Mouse (Mus musculus): ENCODE results near the gene Rnf187. TPM values are rescaled to one million over a fixed set of nuclear protein-coding genes. Genes with fewer than 3 reads are reported as not detected.
"Not testable (repeated sequence)": the region's sequence is repeated elsewhere in the genome, so short reads cannot be mapped to it uniquely, and the experiment has no call there.

The Rnf187 gene
- total RNA-seq, 2 experiments from 2014 or later, result 445 to 469 TPM

DNA sequence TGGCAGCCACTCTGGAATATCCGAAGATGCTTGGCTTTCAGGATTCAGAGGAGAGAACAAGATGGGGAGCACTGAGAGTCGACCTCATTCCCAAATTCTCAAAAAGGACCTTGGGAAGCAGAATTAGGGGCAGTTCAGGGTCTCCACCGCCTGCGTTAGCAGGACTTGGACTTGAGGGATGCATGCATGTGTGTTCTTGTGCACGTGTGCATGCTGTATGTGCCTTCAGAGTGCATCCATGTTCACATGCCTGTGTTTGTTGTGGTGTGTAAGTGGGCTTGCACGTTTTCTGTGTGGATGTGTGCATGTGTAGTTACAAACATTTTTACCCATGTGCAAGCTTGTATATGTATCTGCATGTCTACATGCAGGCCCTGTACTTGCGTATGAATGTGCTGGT lies 25.5 kb upstream of the Rnf187 start:
- intact Hi-C loops (cut with DNase I), result no loop called here

DNA sequence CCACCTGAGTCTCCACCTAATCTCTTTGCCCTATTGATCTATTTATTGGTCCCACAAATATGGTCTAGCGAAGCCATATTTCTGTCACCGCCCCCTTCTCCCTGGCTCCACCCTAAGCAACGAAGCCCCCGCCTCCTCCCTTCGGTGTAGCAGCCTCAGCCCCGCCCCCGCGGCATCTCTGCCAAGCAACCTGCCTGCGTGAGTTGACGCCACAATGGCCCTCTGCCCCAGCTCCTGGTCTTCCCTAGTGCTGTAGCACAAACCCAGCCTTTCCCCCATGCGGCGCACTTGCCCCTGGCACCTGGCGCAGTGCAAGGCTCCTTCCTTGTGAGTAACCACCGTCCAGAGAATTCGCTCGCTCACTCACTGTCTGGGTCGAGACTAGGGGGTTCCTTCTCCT lies 24.8 kb upstream of the Rnf187 start:
- intact Hi-C loops (cut with DNase I), result no loop called here
- Histone ChIP-seq H3K27ac (no peak overlapping the region), H3K4me3 (no peak overlapping the region)
- no peak for TF ChIP-seq CTCF (IDR thresholded peaks at IDR 0.05)
- DNase-seq (ENCODE audit: extremely low spot score in 1 of 2, low spot score in 2 of 2), result peak in 1 of 2 experiments; percentile 37

More for the DNA sequence above, 25.5 kb upstream of the Rnf187 start:
- TF ChIP-seq CTCF (IDR thresholded peaks at IDR 0.05), result no peak
- DNase-seq (ENCODE audit: extremely low spot score in 1 of 2, low spot score in 2 of 2), result no peak
- H3K4me3 ChIP-seq, result no peak overlapping the region
- H3K27ac ChIP-seq, result no peak overlapping the region

DNA sequence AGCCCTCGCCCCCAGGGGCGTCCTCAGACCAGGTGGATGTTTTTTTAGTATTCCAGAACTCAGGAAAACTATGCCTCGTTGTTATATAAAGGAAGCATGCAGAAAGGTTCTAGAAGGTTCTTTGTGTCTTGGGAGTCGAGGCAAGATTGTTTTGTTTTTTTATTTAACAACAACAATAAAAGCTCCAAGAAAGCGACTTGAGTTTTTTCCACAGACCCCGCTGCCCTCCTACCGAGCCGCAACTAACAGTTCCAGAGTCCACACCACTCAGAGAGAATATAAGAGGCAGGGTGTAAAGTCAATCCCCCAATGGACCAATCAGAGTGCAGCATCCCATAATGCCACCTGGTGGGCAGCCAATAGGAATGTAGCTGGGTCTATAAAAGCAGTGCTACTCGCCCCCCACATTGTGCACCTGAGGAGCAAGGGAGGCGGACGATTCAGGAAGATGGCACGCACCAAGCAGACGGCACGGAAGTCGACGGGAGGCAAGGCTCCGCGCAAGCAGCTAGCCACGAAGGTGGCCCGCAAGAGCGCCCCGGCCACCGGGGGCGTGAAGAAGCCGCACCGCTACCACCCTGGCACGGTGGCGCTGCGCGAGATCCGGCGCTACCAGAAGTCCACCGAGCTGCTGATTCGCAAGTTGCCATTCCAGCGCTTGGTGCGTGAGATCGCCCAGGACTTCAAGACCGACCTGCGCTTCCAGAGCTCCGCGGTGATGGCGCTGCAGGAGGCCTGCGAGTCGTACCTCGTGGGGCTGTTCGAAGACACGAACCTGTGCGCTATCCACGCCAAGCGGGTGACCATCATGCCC lies 22.9 kb upstream of the Rnf187 start:
- DNase-seq (ENCODE audit: extremely low spot score in 1 of 2, low spot score in 2 of 2), result no peak
- no peak for TF ChIP-seq CTCF (IDR thresholded peaks at IDR 0.05)
- intact Hi-C loops (cut with DNase I), result loop anchor here (2.0 kb wide), 1 partner anchor 23 kb away; the partner anchor contains the start of gene Rnf187
- Histone ChIP-seq H3K4me3 (no peak overlapping the region), H3K27ac (no peak overlapping the region)

DNA sequence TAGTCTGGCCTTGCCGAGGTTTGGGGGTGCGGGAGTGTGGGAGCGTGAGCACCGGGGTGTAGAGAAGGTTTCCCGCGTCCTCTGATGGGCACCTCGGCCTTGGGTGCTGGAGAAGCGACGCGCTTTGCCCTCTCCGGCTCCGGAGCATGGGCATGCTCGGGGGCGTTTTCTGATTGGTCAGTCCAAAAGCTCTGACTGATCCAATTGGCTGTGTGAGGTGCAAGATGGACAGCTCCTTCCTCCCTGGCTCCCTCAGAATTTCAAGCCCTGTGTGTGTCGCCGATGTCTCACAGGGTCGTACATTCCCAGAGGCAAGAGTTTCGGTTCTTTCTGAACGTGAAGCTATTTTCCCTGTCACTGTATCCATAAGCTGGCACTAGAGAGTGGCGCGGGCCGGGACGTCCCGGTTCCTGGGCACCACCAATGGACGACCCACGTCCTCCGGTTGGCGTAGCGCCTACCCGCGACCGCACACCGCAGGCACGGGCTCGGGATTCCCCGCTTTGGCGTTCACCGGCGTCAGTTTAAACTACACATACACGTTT lies 21.3 kb upstream of the Rnf187 start:
- intact Hi-C loops (cut with DNase I), result loop anchor here (2.0 kb wide), 1 partner anchor 21 kb away; the partner anchor contains the start of gene Rnf187
- peak overlapping the region; percentile 71 for H3K27ac ChIP-seq
- H3K4me3 ChIP-seq, result peak overlapping the region; percentile 57
- peak; percentile 71 to 75 for DNase-seq (ENCODE audit: extremely low spot score in 1 of 2, low spot score in 2 of 2)
- TF ChIP-seq CTCF (IDR thresholded peaks at IDR 0.05), result peak; percentile 26

DNA sequence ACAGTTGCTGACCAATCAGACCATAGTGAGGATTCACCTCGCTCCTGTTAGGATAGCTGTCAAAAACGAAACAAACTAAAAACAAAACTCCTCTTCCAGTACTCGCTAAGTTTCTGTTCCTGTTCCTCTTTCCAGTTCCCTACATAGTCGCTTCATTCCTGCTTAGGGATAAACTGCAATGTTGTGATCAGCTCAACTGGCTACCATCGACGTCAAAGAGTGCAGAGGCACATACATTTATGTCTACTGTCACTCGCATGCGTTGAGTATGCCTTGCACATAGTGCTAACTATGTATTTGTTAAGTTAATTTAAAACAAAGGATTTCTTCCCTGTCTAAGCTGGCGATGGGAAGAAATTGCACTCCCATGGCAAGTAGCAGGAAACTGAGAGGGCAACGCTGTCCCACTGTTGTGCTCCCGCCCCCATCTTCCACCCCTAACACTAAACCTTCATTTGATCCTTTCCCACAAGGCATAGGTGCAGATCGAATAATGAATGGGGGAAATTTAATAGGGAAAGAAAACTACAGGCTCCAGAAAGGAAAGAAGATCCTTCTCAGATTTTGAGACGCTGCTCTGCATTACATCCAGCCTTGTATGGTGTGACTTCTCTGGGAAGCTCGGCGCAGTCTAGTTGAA lies 20.6 kb upstream of the Rnf187 start:
- Histone ChIP-seq H3K27ac (peak overlapping the region; percentile 71), H3K4me3 (peak overlapping the region; percentile 57)
- no peak for TF ChIP-seq CTCF (IDR thresholded peaks at IDR 0.05)
- intact Hi-C loops (cut with DNase I), result no loop called here
- DNase-seq (ENCODE audit: extremely low spot score in 1 of 2, low spot score in 2 of 2), result no peak

DNA sequence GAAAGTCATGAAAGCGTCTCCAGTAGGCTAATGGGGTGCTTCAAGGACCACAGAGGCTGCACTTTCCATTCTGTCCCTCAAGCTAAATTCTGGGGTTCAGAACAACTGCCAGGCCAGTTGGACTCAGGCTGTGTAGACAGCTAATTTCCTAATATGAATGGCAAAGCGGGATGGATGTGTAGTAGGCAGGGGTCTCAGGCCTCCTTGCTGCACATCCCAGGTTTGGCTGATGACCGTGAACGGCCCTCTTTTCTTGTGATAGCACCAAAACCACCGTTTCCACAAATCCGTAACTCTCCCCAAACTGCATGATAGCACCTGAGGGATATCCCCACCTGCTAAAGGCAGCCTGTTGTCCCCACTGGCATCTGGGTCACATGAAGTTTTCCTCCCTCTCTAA lies 19.8 kb upstream of the Rnf187 start:
- Histone ChIP-seq H3K27ac (no peak overlapping the region; the same call in 1 of the 2 replicates), H3K4me3 (peak overlapping the region; percentile 71; the same call in 1 of the 2 replicates)
- DNase-seq (ENCODE audit: extremely low spot score in 1 of 2, low spot score in 2 of 2), result no peak
- intact Hi-C loops (cut with DNase I), result no loop called here
- no peak for TF ChIP-seq CTCF (IDR thresholded peaks at IDR 0.05)

DNA sequence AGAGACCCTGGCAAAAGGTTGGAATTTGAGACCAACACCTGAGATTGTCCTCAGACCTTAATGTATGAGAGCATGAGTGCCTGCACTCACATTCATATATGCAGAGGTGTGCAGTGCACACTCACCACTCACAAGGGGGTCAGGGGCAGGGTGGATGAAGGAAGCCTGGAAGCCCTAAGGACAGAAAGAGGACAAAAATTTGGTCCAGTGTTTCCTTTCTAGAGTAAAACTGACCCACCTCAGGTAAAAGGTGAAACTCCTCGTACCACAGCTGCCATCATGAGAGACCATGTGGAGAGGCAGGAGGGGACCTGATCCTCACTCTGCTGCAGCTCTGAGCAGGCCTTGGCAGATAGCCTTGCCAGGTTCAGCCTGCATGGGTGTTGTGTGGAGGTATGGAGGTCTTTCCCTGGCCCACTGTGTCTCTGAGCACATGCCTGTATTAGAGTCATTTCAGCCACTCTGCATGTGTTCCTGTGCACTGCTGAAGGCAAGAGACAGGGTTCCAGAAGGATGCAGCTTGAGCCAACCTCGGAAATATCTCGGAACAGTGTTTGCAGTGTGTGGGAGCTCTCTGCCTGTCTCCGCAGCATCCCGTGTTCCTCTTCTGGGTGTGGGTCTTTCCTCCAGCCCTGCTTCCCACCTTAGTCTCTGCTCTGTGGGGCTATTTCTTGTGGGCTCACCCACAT lies 18.7 kb upstream of the Rnf187 start:
- intact Hi-C loops (cut with DNase I), result no loop called here
- Histone ChIP-seq H3K4me3 (peak overlapping the region; percentile 71), H3K27ac (peak overlapping the region; percentile 98)
- DNase-seq (ENCODE audit: extremely low spot score in 1 of 2, low spot score in 2 of 2), result no peak
- no peak for TF ChIP-seq CTCF (IDR thresholded peaks at IDR 0.05)

DNA sequence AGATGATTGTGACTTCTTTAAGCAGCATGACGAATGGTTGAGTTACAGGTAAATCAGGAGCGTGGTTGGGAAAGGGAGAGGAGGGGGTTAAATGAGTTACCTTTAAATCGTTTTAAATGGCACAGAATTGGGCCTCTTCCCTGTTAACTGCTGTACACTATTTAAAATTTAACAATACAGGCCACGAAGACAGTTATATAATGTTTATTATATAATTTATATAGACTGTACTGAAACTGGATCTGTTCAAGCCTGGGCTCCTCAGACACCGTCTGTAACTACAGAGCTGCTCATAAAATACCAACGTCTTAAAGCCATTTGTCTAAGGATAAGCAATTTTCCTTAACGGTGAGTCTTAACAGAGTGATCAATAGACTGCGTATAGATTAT lies 17.1 kb upstream of the Rnf187 start:
- intact Hi-C loops (cut with DNase I), result no loop called here
- no peak for TF ChIP-seq CTCF (IDR thresholded peaks at IDR 0.05)
- no peak for DNase-seq (ENCODE audit: extremely low spot score in 1 of 2, low spot score in 2 of 2)
- peak overlapping the region; percentile 71 for H3K4me3 ChIP-seq
- H3K27ac ChIP-seq, result peak overlapping the region; percentile 98

DNA sequence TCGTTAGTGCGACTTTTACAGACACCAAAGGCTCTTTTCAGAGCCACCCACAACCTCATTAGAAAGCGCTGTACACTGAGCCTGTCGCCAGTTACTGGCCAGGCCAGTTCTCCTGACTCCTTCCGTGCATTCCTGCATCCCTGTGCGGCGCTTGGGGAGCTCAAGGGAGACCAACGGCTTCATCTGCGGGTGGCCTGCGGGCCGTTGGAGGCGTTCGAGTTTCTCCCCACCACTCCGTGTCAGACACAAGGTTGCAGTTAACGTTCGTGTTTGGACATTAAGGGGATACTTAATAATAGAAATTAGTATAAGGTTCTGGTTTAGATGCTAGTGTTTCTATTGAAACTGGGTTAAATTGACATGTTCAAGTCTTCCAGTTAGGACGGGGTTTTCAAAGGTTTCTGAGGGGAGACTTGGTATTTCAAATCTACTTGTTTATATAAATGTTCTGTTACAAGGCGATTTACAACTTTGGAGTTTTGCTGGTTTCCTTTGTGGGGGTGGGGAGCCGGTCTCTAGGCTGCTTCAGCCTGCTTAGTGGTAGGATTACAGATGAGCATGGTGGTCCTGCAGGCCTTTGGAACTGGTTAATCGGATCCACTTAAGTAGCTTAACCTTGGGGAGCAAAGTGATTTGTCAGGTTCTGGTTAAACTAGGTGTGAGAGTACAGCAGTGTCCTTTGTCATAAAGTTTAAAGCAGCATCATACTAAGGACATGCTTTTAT lies 16.6 kb upstream of the Rnf187 start:
- Histone ChIP-seq H3K4me3 (peak overlapping the region; percentile 71), H3K27ac (peak overlapping the region; percentile 98)
- intact Hi-C loops (cut with DNase I), result no loop called here
- no peak for DNase-seq (ENCODE audit: extremely low spot score in 1 of 2, low spot score in 2 of 2)
- no peak; the same call in 1 of the 2 replicates for TF ChIP-seq CTCF (IDR thresholded peaks at IDR 0.05)

DNA sequence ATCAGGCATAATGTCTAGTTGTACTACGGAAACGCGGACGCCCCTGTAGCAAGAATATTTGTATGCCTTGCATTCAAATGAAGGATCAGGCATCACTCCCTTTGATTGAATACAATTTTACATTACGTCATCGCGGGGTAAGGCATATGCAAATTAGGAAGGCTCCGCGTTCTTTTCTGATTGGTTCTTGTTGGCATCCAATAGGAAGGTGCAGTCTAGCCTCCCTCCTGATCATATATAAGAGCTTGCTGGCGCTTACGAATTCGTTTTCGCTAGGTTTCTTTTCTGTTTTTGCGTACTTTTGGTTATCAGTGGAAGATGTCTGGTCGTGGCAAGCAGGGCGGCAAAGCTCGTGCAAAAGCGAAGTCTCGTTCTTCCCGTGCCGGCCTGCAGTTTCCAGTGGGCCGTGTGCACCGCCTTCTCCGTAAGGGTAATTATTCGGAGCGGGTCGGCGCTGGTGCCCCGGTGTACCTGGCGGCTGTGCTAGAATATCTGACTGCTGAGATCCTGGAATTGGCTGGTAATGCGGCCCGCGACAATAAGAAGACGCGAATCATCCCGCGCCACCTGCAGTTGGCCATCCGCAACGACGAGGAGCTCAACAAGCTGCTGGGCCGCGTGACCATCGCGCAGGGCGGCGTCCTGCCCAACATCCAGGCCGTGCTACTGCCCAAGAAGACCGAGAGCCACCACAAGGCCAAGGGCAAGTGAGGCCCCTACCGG lies 15.9 kb upstream of the Rnf187 start, which contains the start of the genes Hist3h2a and Trim17:
TSS of gene Hist3h2a (plus strand) at position 266 of the 723 bp plus-strand sequence.
TSS of gene Trim17 (plus strand) at position 266 of the 723 bp plus-strand sequence.
- intact Hi-C loops (cut with DNase I), result no loop called here
- Histone ChIP-seq H3K4me3 (peak within 1 kb of the TSS; percentile 71), H3K27ac (peak within 1 kb of the TSS; percentile 98)
- TF ChIP-seq CTCF (IDR thresholded peaks at IDR 0.05), result peak; percentile 63
- peak; percentile 77 to 84 for DNase-seq (ENCODE audit: extremely low spot score in 1 of 2, low spot score in 2 of 2)

DNA sequence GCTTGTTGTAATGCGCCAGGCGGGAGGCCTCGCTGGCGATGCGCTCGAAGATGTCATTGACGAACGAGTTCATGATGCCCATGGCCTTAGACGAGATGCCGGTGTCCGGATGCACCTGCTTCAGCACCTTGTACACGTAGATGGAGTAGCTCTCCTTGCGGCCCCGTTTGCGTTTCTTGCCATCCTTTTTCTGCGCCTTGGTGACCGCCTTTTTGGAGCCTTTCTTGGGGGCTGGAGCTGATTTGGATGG lies 15.4 kb upstream of the Rnf187 start:
- Histone ChIP-seq H3K4me3 (peak overlapping the region; percentile 71), H3K27ac (peak overlapping the region; percentile 98)
- intact Hi-C loops (cut with DNase I), result not testable (repeated sequence)
- DNase-seq (ENCODE audit: extremely low spot score in 1 of 2, low spot score in 2 of 2), result peak in 1 of 2 experiments; percentile 76

Measured in left cerebral cortex, adult 2 months (tissue).